Mouse (Mus musculus) heart, postnatal 25 days (tissue): ENCODE measurements around the gene Slc8a1. TPM values are rescaled to one million over a fixed set of nuclear protein-coding genes. Genes with fewer than 3 reads are reported as not detected.

ENCODE experiments used
- DNase-seq: peaks from one replicate; pipeline ENCODE4 v3.0.0; 2022; ENCODE audit warnings: low spot score
- intact Hi-C: fragments of 180-260 bp; cut with DNase I; formaldehyde crosslinking; loops from one replicate; pipeline ENCODE4 v1.15.1; 2025
- total RNA-seq, 2 experiments: library from RNA; stranded (reverse); gene quantifications; 2 replicates each; pipeline ENCODE4 v1.2.3; 2021

The Slc8a1 gene
- total RNA-seq, 2 experiments from 2014 or later = 449 to 453 TPM

DNA sequence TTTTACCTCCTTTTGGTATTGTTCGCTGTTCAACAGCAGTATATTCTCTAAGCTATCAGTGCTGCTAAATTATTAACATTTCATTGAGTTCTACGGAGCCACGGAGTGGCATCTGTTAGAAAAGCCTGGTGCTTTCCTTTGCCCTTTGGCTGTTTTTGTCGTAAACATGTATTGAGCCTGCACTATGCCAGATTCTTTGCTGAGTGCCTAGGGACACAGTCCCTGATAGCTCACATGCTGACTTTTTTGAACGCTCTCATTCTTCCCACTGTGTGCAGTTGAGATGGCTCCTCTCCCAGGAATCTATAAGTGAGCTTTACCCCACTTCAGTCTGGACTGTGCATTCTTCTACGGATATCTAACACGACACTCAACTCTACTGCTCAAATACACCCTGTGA is 148.4 kb downstream of the Slc8a1 start:
- DNase-seq = no peak
- intact Hi-C loops = no loop called here

DNA sequence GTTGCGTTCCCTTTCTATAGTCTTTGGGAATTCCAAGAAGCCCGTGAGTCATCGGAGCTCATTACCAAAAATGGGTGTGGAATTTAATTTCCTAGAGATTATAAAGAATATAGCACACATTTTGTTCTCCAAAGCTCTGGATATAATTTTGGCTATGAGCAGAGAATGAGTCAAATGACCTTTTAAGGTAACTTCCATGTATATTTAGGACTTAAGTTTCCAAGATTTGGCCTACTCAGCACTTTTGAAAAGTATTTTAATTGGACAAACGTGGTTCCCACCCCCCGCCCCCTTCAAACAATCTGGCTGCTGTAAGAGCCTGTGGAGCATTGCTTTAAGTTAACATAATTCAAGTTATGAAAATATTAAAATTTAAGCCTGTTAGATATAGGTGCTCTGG is 151.4 kb downstream of the Slc8a1 start:
- no peak for DNase-seq
- intact Hi-C loops = no loop called here

DNA sequence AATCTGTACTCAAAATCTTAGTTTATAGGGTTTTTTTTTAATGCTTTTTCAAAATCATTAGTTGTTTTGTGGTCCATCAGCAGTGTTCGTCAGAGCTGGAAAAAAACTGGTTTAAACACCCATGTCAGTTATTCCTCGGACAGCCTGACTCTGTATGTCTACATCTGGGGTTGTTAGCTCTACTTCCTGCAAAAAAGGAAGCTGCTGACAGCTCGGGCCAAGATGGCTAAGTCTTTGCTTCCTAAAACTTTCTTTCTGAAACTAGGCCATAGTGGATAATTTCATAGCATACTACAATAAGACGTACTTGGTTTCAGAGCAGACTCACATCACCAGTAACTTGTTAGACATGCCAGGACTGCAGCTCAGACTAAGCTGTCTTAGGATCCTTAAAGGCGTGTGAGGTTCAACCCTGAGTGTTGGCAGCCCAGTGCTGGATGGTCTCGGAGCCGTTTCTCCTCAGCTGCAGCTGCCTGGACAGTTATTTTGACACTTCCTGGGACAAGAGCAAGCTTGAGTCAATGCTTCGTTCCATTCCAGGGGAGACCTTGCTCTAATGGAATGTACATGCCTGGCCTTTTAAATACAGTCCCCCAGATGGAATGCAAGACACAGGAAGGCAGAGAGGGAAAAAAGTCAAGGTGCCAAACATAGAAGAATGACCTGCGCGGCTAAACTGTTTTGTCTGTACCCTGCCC is 158.3 kb downstream of the Slc8a1 start:
- DNase-seq = peak; percentile 4
- intact Hi-C loops = no loop called here

DNA sequence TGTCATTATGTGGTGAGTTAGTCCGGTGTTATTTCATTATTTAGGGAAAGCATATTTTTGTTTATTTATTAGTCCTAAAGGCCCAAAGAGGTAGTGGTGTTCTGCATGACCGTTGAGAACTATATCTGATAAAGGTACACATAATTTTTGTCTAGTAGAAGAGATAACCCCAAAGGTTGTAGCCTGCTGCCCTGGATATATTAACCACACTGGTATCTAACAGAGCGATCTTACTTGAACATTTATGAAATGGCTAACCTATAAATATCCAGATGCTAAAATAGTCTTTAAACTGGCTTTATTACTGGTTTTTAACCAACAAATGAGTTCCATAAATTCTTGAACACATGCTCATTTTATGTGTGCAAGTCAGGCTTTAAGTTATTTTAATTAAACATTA is 161.3 kb downstream of the Slc8a1 start:
- intact Hi-C loops = no loop called here
- DNase-seq = no peak

DNA sequence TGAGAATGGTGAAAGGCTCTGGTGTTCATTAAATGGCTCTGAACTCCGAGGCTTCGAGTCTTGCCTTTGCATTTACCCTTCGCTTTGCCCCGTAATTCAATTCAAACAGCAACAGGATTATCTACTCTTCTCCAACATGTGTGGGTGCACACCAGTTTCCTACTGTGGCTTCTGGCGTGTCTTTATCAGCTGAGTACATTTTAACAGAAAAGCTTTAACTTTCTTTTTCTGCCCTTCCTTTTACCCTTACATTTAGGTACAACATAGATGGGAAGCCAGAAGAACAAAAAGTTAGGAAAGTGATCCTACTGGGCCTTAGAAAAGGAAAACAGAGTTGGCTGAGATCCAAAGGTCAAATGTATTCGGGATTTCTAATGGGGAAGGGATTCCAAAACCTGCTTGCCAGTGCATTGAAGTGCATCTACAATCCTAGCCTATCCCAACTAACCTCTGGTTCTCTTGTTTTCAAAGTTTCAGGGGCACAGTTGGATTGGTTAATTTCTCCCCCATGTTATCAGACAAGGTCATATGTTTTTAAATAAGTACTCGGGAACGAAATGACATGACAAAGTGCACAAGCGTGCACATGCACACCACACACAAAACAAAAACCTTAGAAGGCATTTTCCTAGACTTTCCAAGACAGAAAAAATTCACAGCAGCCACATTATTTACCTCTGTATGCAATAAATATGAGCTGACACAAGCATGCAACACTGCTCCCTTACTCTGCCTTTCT is 172.4 kb downstream of the Slc8a1 start:
- intact Hi-C loops = no loop called here
- no peak for DNase-seq

DNA sequence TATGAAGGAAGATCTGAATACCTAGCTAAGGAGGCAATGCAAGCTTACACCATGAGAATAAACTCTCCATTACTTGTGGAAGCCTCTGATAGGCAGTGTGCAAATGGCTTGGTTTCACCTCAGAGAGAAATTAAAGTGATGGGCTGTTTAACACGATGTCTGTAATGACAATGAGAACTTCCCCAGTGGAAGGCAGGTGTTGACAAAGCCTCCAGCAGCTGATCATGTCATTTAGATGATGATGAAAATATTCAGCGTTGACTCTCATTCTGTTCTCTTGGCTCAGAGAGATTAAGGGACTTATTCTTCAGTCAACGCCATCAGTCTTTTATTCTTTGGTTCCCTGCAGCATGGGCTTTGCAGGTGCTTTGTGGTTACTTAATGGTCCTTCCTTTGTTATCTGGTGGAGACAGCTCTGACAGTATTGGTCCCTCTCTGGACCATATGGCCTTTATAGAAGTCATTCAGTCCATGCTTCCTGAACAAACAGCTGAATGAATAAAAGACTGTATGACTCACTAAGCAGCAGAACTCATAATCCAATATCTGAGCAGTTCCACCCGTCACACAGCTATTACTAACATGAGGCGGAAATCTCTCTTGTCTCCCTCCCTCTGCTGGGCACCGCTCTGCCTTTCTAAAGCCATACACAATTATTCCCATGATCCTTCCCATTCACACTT is 184.0 kb downstream of the Slc8a1 start:
- intact Hi-C loops = no loop called here

DNA sequence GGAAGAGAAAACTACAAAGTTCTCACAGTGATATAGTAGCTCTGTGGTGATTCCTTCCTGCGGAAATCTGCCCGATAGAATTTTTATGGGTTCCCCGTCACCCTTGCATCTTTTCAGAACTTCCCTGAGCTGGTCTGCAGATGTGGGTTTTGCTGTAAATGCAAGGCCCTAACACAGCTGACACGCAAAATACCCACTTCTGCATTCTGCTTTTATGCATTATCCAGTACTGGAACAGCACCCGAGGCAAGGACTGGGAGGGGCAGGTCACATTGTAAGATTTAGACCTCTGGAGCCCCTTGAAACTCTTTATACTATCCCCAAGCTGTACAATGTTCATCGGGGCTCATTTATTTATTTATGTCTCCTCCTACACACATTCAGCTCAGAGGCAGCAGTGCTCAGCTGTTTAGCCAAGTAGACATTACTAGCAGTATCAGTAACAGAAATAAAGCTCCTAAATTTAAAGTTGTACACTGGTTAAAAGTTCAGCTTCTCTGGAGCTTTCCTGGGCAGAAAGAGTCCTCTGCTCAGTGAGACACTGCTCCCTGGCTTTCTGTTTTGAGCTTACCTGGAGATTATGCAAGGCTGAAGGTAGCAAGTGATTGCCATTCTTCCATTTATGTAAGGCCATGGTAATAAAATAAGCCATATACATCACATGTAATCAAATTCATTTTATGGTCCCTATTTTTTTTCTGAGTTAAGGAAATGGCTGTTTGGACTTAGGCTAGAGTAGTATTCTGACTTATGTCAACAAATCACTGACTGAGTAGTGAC is 186.1 kb downstream of the Slc8a1 start:
- intact Hi-C loops = no loop called here
- DNase-seq = no peak

More for the DNA sequence above, 184.0 kb downstream of the Slc8a1 start:
- no peak for DNase-seq

DNA sequence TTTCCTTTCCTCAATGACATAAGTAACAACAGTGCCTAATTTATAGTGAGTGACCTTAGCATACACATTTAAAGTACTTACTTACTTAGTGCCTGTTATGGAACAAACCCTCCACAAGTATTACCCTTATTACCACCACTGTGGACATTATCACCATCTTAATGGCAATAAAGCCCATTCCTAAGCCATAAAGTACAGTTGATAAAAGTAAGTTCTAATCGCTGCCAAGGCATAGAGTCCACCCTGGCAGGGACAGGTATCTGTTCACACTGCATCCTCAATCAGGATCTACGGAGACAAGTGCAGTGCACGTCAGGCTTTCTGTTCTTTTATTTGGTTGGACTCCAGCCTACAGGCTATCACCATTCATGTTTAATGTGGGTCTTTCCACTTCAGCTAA is 187.3 kb downstream of the Slc8a1 start:
- no peak for DNase-seq
- intact Hi-C loops = no loop called here

DNA sequence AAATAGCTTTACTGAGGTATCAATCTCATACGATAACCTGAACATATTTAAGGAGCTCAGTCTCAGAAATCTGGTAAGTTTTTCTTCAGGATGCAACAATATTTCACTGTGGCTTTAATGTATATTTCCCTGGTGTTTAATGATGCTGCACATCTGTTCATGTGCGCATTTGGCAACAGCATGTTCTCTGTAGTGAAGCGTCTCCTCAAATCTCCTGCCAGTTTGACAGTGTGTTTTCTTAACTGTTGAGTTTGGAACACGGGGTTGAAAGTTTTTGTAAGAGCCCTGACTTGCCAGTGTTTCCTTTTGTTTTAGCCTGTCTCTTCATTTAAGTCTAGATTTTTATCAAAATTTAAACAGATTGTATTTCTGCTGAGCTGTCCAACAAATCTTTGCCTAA is 190.2 kb downstream of the Slc8a1 start:
- intact Hi-C loops = no loop called here
- DNase-seq = no peak

DNA sequence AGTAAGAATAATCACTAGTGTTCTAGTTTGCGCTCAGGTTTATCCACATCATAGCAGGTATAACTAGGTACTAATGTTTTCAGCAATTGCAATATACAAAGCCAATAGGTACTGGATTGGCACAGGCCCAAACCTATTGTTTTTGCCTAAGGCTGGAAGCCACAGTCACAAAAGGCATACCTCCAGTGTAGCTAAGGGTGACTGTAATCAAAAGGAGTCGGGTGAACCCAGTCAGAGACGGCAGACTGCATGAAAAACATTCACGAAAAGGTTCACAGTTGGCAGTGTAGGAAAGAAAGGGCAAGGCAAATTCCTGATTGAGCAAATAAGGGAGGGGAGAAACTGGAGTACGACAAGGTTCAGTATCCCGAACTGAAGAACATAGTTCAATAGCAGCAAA is 191.7 kb downstream of the Slc8a1 start:
- no peak for DNase-seq
- intact Hi-C loops = no loop called here

DNA sequence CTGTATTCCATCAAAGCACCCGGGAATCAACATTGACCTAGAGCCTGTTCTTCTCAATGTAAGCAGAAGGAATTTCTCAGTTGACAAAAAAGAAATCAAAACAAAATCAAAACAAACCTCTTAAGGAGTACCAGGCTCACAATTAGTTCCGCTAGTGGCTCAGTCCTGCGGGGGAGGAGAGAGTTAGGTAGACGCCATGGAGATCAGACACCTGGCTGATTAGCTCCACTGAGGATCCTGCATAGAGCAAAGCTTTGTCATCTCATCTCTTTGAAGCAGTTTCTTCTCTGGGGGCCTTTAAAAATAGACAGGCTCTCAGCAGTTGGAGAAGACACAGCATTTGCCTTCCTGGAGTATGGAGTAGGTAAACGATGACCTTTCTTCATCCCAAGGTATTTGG is 192.2 kb downstream of the Slc8a1 start:
- no peak for DNase-seq
- intact Hi-C loops = no loop called here

DNA sequence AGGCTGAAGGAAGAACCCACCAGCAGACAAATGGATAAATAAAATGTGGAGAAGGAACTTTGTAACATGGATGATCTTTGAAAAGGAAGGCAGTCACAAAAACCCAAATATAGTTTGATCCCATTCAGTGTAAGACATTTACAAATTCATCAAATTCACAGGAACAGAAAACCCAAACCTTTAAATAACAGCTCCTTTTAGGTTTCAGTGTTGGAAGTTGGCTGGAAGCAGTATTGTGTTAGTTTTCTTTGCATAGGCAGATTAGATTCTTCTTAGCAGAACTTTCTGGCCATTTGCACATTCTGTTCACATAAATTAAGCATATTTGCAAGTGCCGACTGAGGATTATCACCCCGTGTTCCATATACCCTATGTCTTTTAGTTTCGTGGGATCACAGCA is 193.3 kb downstream of the Slc8a1 start:
- DNase-seq = no peak
- intact Hi-C loops = no loop called here

DNA sequence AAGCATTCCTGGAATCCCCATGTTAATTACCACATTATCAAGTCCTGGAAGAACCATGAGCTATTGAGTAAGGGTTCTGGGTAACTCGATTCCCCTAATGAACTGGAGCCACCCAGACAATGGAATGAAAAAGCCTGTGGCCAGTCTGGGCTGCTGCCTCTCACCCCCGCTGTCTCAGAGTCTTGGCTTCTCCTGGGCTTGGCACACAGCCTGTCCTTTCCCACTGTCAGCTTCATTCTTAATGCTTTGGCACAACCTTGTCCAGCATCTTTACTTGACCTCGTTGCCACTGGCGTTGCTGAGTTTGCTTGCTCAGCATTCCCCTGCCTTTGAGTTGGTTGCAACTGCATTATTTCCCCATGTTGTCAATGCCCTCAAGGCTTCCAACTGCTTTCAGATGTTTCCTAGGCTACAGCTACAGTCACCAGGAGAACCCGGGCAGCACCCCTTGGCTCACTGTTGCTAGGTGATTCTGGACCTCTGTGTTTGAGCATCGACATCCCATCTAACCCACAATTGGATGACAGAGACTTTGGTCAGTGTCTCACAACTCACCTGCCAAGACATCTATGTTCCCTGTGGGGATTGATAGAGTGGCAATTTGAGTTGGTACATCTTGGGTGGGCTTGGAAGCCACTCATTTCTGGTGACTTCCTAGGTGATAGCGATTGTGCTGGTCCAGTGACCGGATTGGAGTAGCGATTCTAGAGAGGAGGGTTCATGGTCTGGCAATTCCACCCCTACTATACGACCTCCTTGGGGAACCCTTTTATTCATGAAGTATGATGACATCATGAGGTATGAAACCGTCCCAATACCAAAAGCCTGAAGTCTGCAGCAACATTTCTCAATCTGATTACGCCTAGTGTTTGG is 195.6 kb downstream of the Slc8a1 start:
- intact Hi-C loops = no loop called here

DNA sequence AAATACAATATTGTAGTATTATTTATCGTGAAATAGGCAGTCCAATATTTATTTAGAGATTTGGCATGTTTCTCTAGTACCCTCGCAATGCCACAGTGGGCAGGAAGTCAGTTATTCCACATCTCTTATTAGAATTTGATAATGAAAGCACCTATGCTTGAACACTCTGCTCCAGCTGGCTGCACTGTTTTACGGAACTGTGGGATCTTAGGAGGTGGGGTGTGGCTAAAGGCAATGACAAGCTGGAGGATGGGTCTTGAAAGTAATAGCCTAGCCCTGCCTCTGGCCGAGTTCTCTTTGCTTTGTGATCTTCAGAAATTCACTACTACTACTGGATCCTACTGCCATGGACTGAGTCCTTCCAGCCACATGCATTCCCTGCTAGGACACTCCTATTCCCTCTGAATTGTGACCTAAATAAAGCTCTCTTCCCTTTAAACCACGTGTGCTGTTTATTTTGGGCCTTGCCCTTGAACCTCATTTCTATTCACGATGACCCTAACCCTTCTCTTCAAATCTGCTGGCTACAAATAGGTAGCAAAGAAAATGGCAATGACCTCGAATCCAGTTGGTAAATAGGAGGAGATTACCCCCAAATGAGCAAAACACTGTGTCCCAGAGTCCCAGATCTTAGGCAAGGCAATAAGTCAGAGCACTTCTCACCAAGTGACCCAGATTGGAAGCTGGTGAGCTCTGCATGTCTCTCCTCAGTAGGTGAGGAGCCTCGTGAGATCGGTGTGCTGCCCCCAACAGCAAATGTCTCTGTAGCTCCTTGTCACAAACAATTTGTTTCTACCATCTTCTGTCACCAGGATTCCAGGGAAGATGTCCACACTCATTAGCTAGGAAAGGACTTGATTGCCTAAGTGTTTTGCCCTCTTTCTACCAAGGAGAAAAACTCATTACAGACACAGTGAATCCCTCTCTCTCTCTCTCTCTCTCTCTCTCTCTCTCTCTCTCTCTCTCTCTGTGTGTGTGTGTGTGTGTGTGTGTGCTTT is 199.7 kb downstream of the Slc8a1 start:
- intact Hi-C loops = no loop called here
- DNase-seq = no peak

More for the DNA sequence above, 195.6 kb downstream of the Slc8a1 start:
- DNase-seq = peak; percentile 53

DNA sequence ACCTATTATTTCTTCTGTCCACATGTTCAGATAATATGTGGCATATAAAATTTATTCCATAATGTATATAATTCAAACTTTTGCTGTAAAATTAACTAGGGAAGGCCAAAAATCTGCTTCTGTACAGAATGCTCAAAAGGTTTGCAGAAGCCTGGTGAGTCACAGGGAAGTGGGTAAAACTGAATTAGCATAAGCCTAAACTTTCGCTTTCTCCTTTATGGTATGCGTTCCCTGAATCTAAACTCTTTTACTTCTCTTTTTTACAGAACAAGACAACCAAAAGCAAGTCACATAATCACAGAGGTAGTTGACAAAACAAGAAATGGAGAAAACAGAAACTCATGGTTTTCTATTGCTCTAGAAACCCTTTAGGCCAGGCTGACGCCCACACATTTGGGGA is 202.1 kb downstream of the Slc8a1 start:
- DNase-seq = no peak
- intact Hi-C loops = no loop called here

DNA sequence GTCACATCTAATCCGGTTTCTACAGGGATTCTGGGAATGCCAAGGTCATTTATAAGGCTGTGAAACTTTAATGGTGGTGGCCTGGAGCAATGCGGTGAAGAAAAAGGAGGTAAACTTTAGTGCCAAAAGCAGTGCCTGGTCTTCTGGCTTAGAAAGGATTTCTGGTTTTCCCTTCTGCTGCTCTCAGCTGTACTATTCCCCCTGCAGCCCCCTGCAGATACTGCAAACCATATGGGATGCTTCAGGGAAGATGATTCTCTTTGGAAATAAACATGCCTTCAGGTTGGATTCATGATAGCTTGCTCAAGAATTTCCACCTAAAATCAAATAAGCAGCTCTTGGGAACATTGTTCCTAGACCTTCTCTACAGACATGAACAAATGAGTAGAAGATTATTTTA is 208.3 kb downstream of the Slc8a1 start:
- no peak for DNase-seq
- intact Hi-C loops = loop anchor here (5.0 kb wide), 1 partner anchor 38 kb away; no protein-coding TSS in a partner anchor

DNA sequence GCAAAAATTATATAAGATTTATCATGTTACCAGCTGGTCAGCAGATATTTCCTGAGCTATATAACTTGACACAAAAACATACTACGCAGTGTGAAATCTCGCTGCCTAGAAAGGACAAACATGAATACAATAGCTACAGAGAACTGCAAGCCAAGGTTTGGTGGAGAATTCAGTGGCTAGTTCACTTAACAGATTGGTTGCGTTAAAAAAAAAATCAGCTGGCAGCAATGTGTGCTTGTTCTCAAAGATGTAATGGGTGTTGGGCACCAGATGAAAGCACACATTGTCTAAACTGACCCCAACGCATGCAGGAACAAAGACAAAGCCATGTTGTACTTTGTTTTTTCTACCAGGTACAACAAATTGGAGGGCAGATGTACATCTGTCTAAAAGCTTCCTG is 209.2 kb downstream of the Slc8a1 start:
- DNase-seq = no peak
- intact Hi-C loops = loop anchor here (5.0 kb wide), 1 partner anchor 37 kb away; no protein-coding TSS in a partner anchor

DNA sequence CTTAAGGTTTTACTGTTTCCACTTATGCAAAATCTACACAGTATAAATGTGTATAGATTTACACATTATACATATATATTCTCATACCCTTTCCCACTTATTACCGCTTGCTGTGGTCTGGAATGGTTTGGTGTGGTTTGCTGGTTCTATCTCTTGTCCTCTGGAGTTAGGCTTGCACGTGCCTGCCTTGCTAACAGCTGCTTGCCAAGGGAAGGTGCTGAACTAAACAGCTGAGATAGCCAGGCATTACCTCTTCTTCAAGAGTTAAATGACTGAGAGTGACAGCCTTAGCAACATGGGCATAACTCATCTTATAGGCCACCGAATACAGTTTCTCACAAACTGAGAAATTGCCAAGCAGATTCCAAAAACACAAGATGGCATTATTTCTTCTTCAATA is 211.7 kb downstream of the Slc8a1 start:
- DNase-seq = no peak
- intact Hi-C loops = loop anchor here (5.0 kb wide), 1 partner anchor 34 kb away; no protein-coding TSS in a partner anchor
